Mouse (Mus musculus) liver, adult 2 months (tissue): Measurements from ENCODE around the gene Prss8. TPM values are rescaled to one million over a fixed set of nuclear protein-coding genes. Genes with fewer than 3 reads are reported as not detected.

Source experiments
- DNase-seq: peaks from one replicate; pipeline ENCODE4 v3.0.0-alpha.2; 2011; ENCODE audit warnings: low read depth, low spot score; ENCODE audit errors: extremely low read depth
- H3K27ac ChIP-seq: fragments of 200-500 bp; replicated peaks from 2 replicates; pipeline ENCODE4 v1.5.1; 2012; ENCODE audit warnings: low read depth, mild to moderate bottlenecking, control low read depth, inconsistent platforms, low read length; ENCODE audit not compliant: insufficient read depth
- H3K27me3 ChIP-seq: fragments of 200-500 bp; 2 replicates; pipeline ENCODE4 v1.6.1; 2012; ENCODE audit warnings: mild to moderate bottlenecking, moderate library complexity, low read length, inconsistent platforms; ENCODE audit not compliant: control insufficient read depth, insufficient read depth
- H3K36me3 ChIP-seq: fragments of 200-500 bp; 2 replicates; pipeline ENCODE4 v1.6.1; 2012; ENCODE audit warnings: low read length, inconsistent platforms; ENCODE audit not compliant: control insufficient read depth, insufficient read depth
- H3K4me1 ChIP-seq: fragments of 200-500 bp; 2 replicates; pipeline ENCODE4 v1.6.1; 2011; ENCODE audit warnings: low read length; ENCODE audit not compliant: control insufficient read depth, insufficient read depth
- H3K4me3 ChIP-seq: fragments of 200-500 bp; 2 replicates; pipeline ENCODE4 v1.5.1; 2011; ENCODE audit warnings: low read depth, mild to moderate bottlenecking, control low read depth, low read length, moderate library complexity; ENCODE audit not compliant: insufficient read depth
- H3K79me2 ChIP-seq: fragments of 200-500 bp; 2 replicates; pipeline ENCODE4 v1.6.1; 2012; ENCODE audit warnings: inconsistent platforms, mild to moderate bottlenecking, low read length, moderate library complexity; ENCODE audit not compliant: control insufficient read depth, insufficient read depth
- H3K9ac ChIP-seq: fragments of 200-500 bp; 2 replicates; pipeline ENCODE4 v1.6.1; 2012; ENCODE audit warnings: low read depth, mild to moderate bottlenecking, control low read depth, inconsistent platforms, low read length
- CTCF ChIP-seq: fragments of 200-500 bp; IDR thresholded peaks from 2 replicates; pipeline ENCODE4 v1.5.1; 2011; ENCODE audit warnings: low read depth, low read length, control low read depth
- POLR2A ChIP-seq: fragments of 200-500 bp; IDR thresholded peaks from 2 replicates; pipeline ENCODE4 v1.6.1; 2011; ENCODE audit warnings: low read length, control low read depth; ENCODE audit not compliant: insufficient read depth; ENCODE audit errors: extremely low read depth
- WGBS: fragments of 180-500 bp; shearing (Covaris S2); methylation state at CpG from one replicate; pipeline ENCODE4 v1.1.7; 2018; 5-methylcytosine and 5-hydroxymethylcytosine counted together
- polyA plus RNA-seq: library from polyadenylated mRNA; depleted of rRNA; stranded (reverse); fragments of >200 nt; gene quantifications from 2 replicates; pipeline ENCODE4 v1.2.3, GENCODE M21; 2012; rRNA removed
- total RNA-seq: library from RNA; depleted of rRNA; stranded (reverse); fragments of >200 nt; gene quantifications from 2 replicates; pipeline ENCODE4 v1.2.3, GENCODE M21; 2014; rRNA removed

Prss8 gene
- total RNA-seq: 2.9 and 5.9 TPM in 2 replicates
- 3.8 and 8.6 TPM in 2 replicates for polyA plus RNA-seq

DNA sequence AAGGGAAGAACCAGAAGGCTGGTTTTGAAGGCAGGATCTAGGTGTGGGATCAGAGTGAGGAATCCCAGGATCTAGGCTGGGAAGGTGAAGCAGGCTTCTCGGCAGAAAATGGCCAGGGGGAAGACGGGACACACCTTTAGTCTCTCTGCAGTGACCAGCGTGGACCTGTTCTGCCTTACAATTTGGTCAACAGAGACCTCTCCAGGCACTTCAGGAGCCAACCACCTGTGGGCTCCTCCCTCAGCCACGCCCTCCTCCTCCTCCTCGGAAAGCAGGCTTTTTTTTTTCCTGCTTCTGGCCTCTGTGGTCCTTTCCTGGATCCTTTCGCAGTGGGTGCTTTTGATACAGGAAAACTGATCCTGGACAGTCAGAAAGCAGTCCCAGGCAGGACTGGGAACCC is at the start of gene Prss8:
Gene Prss8 (minus strand): TSS at position 182 of the 400 bp plus-strand sequence.
- peaks cover 2% of the 10 kb centered on the region; the same call in 1 of the 2 replicates for H3K36me3 ChIP-seq
- peak within 1 kb of the TSS; percentile 59 for H3K4me3 ChIP-seq
- DNase-seq: peak; percentile 79
- H3K4me1 ChIP-seq: peaks cover 20% of the 10 kb centered on the region
- H3K27ac ChIP-seq: peak within 1 kb of the TSS; percentile 41
- 15% methylated on average over 6 of the region's 6 CpGs for WGBS
- H3K9ac ChIP-seq: peak within 1 kb of the TSS; percentile 67
- H3K79me2 ChIP-seq: no peaks in the 10 kb centered on the region
- TF ChIP-seq POLR2A: peak; percentile 29; the same call in 1 of the 2 replicates
- no peak for TF ChIP-seq CTCF
- no peaks in the 10 kb centered on the region for H3K27me3 ChIP-seq

DNA sequence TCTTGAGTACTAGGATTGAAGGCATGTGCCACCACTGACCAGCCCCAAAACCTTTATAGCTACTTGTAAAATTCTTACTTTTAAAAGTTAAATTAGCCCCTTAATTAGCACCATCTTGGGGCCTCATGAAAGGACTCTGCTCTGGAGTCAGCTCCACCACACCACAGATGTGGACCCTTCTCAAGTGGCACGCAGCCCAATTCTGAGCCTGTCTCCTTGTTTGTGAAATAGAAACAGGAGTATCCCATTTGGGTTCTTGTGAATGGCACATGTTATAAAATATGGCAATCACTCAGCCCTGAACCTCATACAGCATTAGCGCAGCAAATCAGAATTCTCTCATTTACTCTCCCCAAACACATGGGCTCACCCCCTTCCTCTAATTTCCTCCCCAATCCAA is 49.0 kb upstream of the Prss8 start:
- no peak for TF ChIP-seq POLR2A
- TF ChIP-seq CTCF: no peak
- WGBS: 95% methylated on average over 2 of the region's 2 CpGs
- no peak overlapping the region for H3K9ac ChIP-seq

DNA sequence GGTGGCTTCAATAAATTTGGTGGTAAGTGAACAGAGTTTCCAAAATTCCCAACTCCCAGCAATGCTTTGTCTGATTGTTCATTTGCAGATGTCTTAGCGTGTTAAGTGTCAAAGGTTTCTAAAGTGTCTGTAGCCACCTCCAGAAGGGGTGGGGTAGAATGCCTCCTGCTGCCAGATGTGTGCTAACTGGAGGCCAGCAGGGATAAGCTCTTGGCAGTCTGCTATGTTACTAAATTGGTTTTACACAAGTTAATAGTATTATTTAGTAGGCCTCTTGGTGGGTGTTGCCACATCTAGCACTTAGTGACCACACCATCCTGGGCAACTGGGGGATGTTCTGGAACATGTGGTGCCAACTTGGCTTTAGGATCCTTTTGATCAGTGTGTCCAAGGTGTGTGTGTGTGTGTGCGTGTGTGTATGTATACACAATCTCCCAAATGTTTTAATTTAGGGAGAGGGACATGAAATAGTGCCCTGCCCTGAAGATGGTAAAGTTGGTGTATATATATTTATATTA is 44.6 kb upstream of the Prss8 start:
- H3K4me1 ChIP-seq: peaks cover 5% of the 10 kb centered on the region
- TF ChIP-seq POLR2A (no peak), CTCF (no peak)
- no peak overlapping the region for H3K4me3 ChIP-seq
- no peak overlapping the region for H3K27ac ChIP-seq
- peaks cover 88% of the 10 kb centered on the region for H3K36me3 ChIP-seq
- 56% methylated on average over 2 of the region's 2 CpGs for WGBS
- peaks cover 9% of the 10 kb centered on the region; the same call in 1 of the 2 replicates for H3K79me2 ChIP-seq
- no peak overlapping the region for H3K9ac ChIP-seq
- H3K27me3 ChIP-seq: no peaks in the 10 kb centered on the region
- DNase-seq: no peak

More for the DNA sequence above, 49.0 kb upstream of the Prss8 start:
- no peak overlapping the region for H3K27ac ChIP-seq
- H3K79me2 ChIP-seq: 0 out of 2 replicates have a peak, but pooled peaks cover 2% of the 10 kb centered on the region
- H3K36me3 ChIP-seq: peaks cover 90% of the 10 kb centered on the region
- no peak overlapping the region for H3K4me3 ChIP-seq
- no peak for DNase-seq
- no peaks in the 10 kb centered on the region; the same call in 1 of the 2 replicates for H3K4me1 ChIP-seq
- H3K27me3 ChIP-seq: no peaks in the 10 kb centered on the region

DNA sequence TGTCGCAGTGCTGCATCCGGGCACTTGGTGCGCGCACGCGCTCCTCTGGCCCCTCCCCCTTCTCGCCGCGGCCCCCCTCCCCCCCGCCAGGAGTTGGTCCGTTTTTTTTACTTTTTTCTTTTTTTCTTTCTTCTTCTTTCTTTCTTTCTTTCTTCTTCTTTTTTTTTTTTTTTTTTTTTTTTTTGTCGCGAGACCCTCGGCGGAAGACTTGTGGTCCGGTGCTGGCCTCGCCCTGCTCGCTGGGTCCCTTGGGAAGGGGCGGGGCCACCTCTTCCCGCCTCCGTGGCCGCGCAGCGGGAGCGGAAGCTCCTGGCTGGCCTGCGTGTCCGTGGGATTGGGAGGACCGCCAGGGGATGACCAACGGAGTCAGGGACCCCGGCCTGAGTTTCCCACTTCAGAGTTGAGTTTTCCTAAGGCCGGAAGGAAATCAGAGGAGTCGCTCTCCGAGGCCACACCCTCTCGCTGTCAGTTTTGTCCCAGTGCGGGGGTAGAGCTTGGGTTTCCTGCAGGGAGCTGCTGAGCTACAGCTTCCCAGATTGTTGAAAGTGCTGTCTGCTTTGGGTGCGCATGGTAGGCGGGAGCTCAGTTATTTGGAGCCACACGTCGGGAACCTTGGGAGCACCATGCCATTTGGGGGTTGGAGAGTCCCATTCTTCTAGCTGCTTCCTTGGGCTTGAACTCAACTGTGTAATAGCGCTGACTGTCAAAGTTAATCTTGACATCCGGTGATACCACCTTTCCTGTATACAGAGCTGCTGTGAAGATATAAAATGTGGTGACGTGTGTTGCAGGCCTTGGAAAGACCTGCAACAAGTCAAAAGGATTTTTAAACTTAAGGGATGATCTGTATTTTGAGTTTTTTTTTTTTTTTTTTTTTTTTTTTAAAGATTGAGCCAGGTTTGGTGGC is 38.3 kb upstream of the Prss8 start:
- Histone ChIP-seq H3K27me3 (no peaks in the 10 kb centered on the region), H3K36me3 (peaks cover 32% of the 10 kb centered on the region), H3K4me1 (peaks cover 10% of the 10 kb centered on the region), H3K9ac (peak overlapping the region; percentile 98), H3K27ac (peak overlapping the region; percentile 34), H3K79me2 (peaks cover 20% of the 10 kb centered on the region; the same call in 1 of the 2 replicates), H3K4me3 (peak overlapping the region; percentile 93)
- TF ChIP-seq CTCF: no peak
- TF ChIP-seq POLR2A: no peak
- peak; percentile 33 for DNase-seq
- under 1% methylated on average over 42 of the region's 42 CpGs for WGBS

DNA sequence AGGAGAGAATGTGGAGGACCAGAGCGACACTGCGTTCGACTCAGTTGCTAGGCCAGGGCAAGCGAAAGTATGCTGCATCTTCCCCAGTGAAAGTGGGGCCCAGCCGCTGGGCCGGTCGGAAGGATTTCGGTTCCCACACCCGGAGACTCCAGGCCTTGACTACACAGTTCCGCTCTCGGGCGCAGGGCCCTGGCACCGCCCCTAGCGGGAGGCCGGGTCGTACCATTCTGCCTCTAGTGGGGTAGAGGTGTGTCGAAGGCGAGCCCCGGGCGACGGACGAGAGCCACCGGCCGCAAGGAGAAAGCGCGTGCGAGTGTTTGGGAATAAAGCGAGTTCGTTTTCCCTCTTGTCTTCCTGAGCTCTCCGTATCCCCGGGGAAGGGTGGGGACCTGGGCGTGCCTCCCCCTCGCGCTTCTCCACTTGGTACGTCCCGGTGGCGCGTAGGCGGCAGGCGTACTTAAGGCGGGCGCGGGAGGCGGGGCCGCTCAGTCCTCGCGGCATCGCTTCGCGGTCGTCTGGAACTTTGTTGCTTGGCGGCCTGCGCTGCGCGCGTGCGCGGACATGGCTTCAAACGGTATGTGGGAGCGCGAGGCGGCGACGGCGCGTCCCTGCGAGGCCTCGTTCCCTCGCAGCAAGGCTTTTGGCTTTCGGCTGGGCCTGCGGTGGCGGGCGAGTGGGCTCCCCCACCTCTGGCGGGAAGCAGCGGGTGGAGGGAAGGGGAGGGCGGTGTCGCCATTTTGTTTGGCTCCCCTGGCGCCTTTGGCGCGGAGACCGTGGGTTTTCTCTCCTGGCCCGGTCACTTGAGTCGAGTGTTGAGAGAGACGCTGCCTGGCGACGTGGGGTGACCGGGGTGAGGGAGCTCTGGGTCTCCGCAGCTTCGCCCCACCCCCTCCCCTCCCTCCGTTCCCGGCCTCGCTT is 37.4 kb upstream of the Prss8 start, which contains the start of gene Fus:
Gene Fus (plus strand): TSS at position 454 of the 918 bp plus-strand sequence.
- Histone ChIP-seq H3K79me2 (peaks cover 16% of the 10 kb centered on the region; the same call in 1 of the 2 replicates), H3K4me3 (peak within 1 kb of the TSS; percentile 93), H3K4me1 (peaks cover 10% of the 10 kb centered on the region), H3K27ac (peak within 1 kb of the TSS; percentile 89), H3K36me3 (peaks cover 24% of the 10 kb centered on the region), H3K27me3 (no peaks in the 10 kb centered on the region), H3K9ac (peak within 1 kb of the TSS; percentile 98)
- peak; percentile 99 for TF ChIP-seq POLR2A
- TF ChIP-seq CTCF: no peak
- peak; percentile 80 for DNase-seq
- WGBS: under 1% methylated on average over 92 of the region's 92 CpGs
